Mouse (Mus musculus) CH12.LX (cell line): ENCODE results near the gene Vwf. TPM values are rescaled to one million over a fixed set of nuclear protein-coding genes. Genes with fewer than 3 reads are reported as not detected.

Source experiments
- DNase-seq: peaks from one replicate; pipeline ENCODE4 v3.0.0-alpha.2; 2013; ENCODE audit errors: extremely low read depth
- H3K27ac ChIP-seq: 2 replicates; pipeline ENCODE4 v1.5.1; 2012; ENCODE audit warnings: low read depth, mild to moderate bottlenecking, control low read depth, moderate library complexity; ENCODE audit not compliant: insufficient read depth
- H3K27me3 ChIP-seq: replicated peaks from 2 replicates; pipeline ENCODE3; 2012; ENCODE audit warnings: inconsistent platforms
- H3K36me3 ChIP-seq, 2 experiments: replicated peaks in 1 of 2; 2 replicates each; pipeline versions ENCODE3 to v1.6.1; 2012; ENCODE audit warnings: inconsistent platforms in 1 of 2, low read length in 1 of 2, mild to moderate bottlenecking in 1 of 2, mixed read lengths in 1 of 2, moderate library complexity in 1 of 2; ENCODE audit not compliant: control insufficient read depth in 1 of 2, insufficient read depth in 1 of 2
- H3K4me1 ChIP-seq, 2 experiments: 2 replicates each; pipeline ENCODE4 v1.6.1; 2012; ENCODE audit warnings: inconsistent platforms in 1 of 2, moderate library complexity in 1 of 2; ENCODE audit not compliant: insufficient read depth in 2 of 2, control insufficient read depth in 1 of 2
- H3K4me2 ChIP-seq: 2 replicates; pipeline ENCODE4 v1.6.1; 2012; ENCODE audit warnings: low read depth, mild to moderate bottlenecking, control low read depth; ENCODE audit not compliant: poor library complexity, insufficient read depth, severe bottlenecking
- H3K4me3 ChIP-seq, 3 experiments: fragments of 150-350 bp in 1 of 3; sonication (generic) in 1 of 3; replicated peaks in 1 of 3; 2 replicates each; pipeline versions ENCODE3 to v1.5.1; 2011 to 2012; ENCODE audit warnings: low read depth in 2 of 3, low read length in 2 of 3, mild to moderate bottlenecking in 2 of 3, moderate library complexity in 2 of 3, control low read depth in 1 of 3, improper control_type of control experiment in 1 of 3, inconsistent platforms in 1 of 3, mixed read lengths in 1 of 3; ENCODE audit not compliant: poor library complexity in 1 of 3
- H3K79me2 ChIP-seq: replicated peaks from 2 replicates; pipeline ENCODE4 v1.6.1; 2012; ENCODE audit warnings: mild to moderate bottlenecking, moderate library complexity; ENCODE audit not compliant: control insufficient read depth, poor library complexity, insufficient read depth, severe bottlenecking; ENCODE audit errors: extremely low read depth
- H3K9ac ChIP-seq: 2 replicates; pipeline ENCODE4 v1.6.1; 2012; ENCODE audit warnings: low read depth, mild to moderate bottlenecking, control low read depth, moderate library complexity; ENCODE audit not compliant: insufficient read depth
- H3K9me3 ChIP-seq: replicated peaks from 2 replicates; pipeline ENCODE3; 2012; ENCODE audit warnings: low read length, inconsistent platforms, mixed read lengths
- CHD2 ChIP-seq: IDR thresholded peaks from 2 replicates; pipeline ENCODE4 v1.6.1; 2011; ENCODE audit warnings: low read length, improper control_type of control experiment
- CTCF ChIP-seq, 2 experiments: IDR thresholded peaks in 1 of 2; conservative IDR thresholded peaks in 1 of 2; 2 replicates each; pipeline ENCODE4 v1.5.1; 2011 to 2012; ENCODE audit warnings: low read depth in 2 of 2, low read length in 2 of 2, improper control_type of control experiment in 1 of 2, inconsistent platforms in 1 of 2, mild to moderate bottlenecking in 1 of 2, moderate library complexity in 1 of 2
- ELF1 ChIP-seq: IDR thresholded peaks from 2 replicates; pipeline ENCODE4 v1.6.1; 2014; ENCODE audit warnings: low read depth, mild to moderate bottlenecking, inconsistent platforms, low read length, improper control_type of control experiment
- HCFC1 ChIP-seq: IDR thresholded peaks from 2 replicates; pipeline ENCODE4 v1.6.1; 2012; ENCODE audit warnings: low read depth, mild to moderate bottlenecking, inconsistent platforms, low read length, improper control_type of control experiment
- JUN ChIP-seq: IDR thresholded peaks from 2 replicates; pipeline ENCODE4 v1.6.1; 2011; ENCODE audit warnings: low read depth, mild to moderate bottlenecking, low read length, improper control_type of control experiment, moderate library complexity; ENCODE audit not compliant: insufficient read depth
- JUND ChIP-seq: conservative IDR thresholded peaks from 2 replicates; pipeline ENCODE4 v1.6.1; 2011; ENCODE audit warnings: low read depth, low read length, improper control_type of control experiment
- MEF2A ChIP-seq: IDR thresholded peaks from 2 replicates; pipeline ENCODE4 v1.6.1; 2014; ENCODE audit warnings: low read depth, mild to moderate bottlenecking, inconsistent platforms, low read length, improper control_type of control experiment, borderline replicate concordance
- MYC ChIP-seq: IDR thresholded peaks from 2 replicates; pipeline ENCODE4 v1.6.1; 2011; ENCODE audit warnings: low read depth, mild to moderate bottlenecking, improper control_type of control experiment, low read length
- PAX5 ChIP-seq: IDR thresholded peaks from 2 replicates; pipeline ENCODE4 v1.6.1; 2012; ENCODE audit warnings: low read length, inconsistent platforms, mixed read lengths
- POLR2A ChIP-seq: IDR thresholded peaks from 2 replicates; pipeline ENCODE4 v1.6.1; 2011; ENCODE audit warnings: low read depth, mild to moderate bottlenecking, improper control_type of control experiment, low read length
- SIN3A ChIP-seq: IDR thresholded peaks from 2 replicates; pipeline ENCODE4 v1.6.1; 2012; ENCODE audit warnings: low read length, improper control_type of control experiment, inconsistent platforms
- UBTF ChIP-seq: IDR thresholded peaks from 2 replicates; pipeline ENCODE4 v1.6.1; 2012; ENCODE audit warnings: low read depth, mild to moderate bottlenecking, inconsistent platforms, low read length, improper control_type of control experiment, moderate library complexity
- USF2 ChIP-seq: conservative IDR thresholded peaks from 2 replicates; pipeline ENCODE4 v1.6.1; 2011; ENCODE audit warnings: low read depth, low read length, improper control_type of control experiment
- ZC3H11A ChIP-seq: IDR thresholded peaks from 2 replicates; pipeline ENCODE4 v1.6.1; 2012; ENCODE audit warnings: low read depth, mild to moderate bottlenecking, inconsistent platforms, low read length, improper control_type of control experiment
- ZMIZ1 ChIP-seq: IDR thresholded peaks from 2 replicates; pipeline ENCODE4 v1.6.1; 2012; ENCODE audit warnings: low read depth, mild to moderate bottlenecking, inconsistent platforms, low read length, improper control_type of control experiment
- dilution Hi-C: fragments of 300-500 bp; cut with MboI; formaldehyde crosslinking; loops from 2 replicates; pipeline ENCODE4 v1.14.3; 2020; ENCODE audit warnings: low sequenced_read_pairs; ENCODE audit not compliant: extremely low pct_unique_long_range_greater_than_20kb, extremely low pct_ligation_motif_present
- in situ Hi-C: fragments of 300-500 bp; cut with MboI; formaldehyde crosslinking; loops from 3 replicates; pipeline ENCODE4 v1.14.3; 2019; ENCODE audit warnings: low sequenced_read_pairs, low pct_ligation_motif_present, low pct_unique_long_range_greater_than_20kb, mixed read lengths
- polyA plus RNA-seq: library from polyadenylated mRNA; unstranded; fragments of >175 nt; gene quantifications from 2 replicates; pipeline ENCODE4 v1.2.1, GENCODE M21; 2012; ENCODE audit warnings: low read depth; ENCODE audit not compliant: insufficient read length
- total RNA-seq, 2 experiments: library from RNA; depleted of rRNA; stranded (reverse); fragments of 300-350 nt in 1 of 2; fragments of >200 nt in 1 of 2; gene quantifications; 2 replicates each; pipeline ENCODE4 v1.2.3; 2012 to 2014

Gene Vwf
- total and polyA plus RNA-seq, 3 experiments = not detected

DNA sequence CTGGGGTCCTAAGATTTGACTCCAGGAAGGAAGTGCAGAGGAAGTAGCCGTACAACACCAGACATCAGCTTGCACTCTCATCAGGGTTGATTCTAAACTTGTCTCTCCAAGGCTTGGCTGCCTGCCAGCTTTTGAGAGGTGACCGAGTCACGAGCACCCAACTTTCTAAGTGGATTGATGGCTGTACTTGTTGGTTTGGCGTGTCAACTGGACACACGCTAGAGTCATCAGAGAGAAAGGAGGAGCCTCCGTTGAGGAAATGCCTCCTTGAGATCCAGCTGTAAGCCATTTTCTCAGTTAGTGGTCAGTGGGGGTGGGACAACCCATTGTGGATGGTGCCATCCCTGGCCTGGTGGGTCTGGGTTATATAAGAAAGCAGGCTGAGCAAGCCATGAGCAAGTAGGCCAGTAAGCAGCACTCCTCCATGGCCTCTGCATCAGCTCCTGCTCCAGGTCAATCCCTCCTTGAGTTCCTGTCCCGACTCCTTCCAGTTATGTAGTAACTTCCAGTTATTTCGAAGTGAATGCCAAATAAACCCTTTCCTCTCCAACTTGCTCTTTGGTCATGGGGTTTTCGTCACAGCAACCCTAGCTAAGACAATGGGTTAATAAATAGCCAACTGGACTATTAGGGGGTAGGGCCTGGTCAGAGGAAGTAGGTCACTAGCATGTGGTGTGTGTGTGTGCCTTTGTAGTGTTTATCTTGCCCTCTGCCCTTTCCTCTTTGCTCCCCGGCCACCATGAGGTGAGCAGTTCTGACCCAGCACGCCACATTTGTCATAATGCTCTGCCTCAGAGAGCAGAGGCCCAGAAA, 30.9 kb upstream of the Vwf start:
- no peak overlapping the region for H3K9ac ChIP-seq
- peaks cover 21% of the 10 kb centered on the region for H3K27me3 ChIP-seq
- no peaks in the 10 kb centered on the region for H3K36me3 ChIP-seq
- in situ Hi-C loops (no loop called here), dilution Hi-C loops (no loop called here)
- H3K9me3 ChIP-seq = peaks cover 2% of the 10 kb centered on the region
- no peak overlapping the region for H3K4me2 ChIP-seq
- no peaks in the 10 kb centered on the region for H3K79me2 ChIP-seq
- no peak overlapping the region for H3K27ac ChIP-seq
- H3K4me1 ChIP-seq = peaks cover 0 to 13% of the 10 kb centered on the region in 2 experiments; a peak in 2 of 4 replicates
- no peak overlapping the region for H3K4me3 ChIP-seq
- DNase-seq = no peak
- TF ChIP-seq ELF1 = no peak
- TF ChIP-seq MYC = no peak
- no peak for TF ChIP-seq JUN
- no peak for TF ChIP-seq POLR2A
- no peak for TF ChIP-seq ZMIZ1
- TF ChIP-seq CTCF (conservative IDR thresholded peaks at IDR 0.05 in 1 of 2, IDR thresholded peaks at IDR 0.05 in 1 of 2; ENCODE audit: low read depth in 2 of 2, low read length in 2 of 2) = no peak
- no peak for TF ChIP-seq SIN3A
- no peak for TF ChIP-seq JUND
- no peak for TF ChIP-seq USF2
- TF ChIP-seq MEF2A = no peak
- no peak for TF ChIP-seq HCFC1

- in situ Hi-C loops = no loop called here
- no peak overlapping the region for H3K4me2 ChIP-seq
- no peak overlapping the region for H3K27ac ChIP-seq
- no peak for DNase-seq
- no peak overlapping the region for H3K9ac ChIP-seq
- no peaks in the 10 kb centered on the region for H3K79me2 ChIP-seq
- H3K4me1 ChIP-seq = peaks cover 4 to 9% of the 10 kb centered on the region in 2 experiments; a peak in 3 of 4 replicates
- no peak overlapping the region for H3K4me3 ChIP-seq
- H3K36me3 ChIP-seq = no peaks in the 10 kb centered on the region
- TF ChIP-seq ZC3H11A (no peak), PAX5 (no peak), UBTF (no peak), CHD2 (no peak)
- TF ChIP-seq, all 38 proteins: peak for 0
- H3K27me3 ChIP-seq = peaks cover 63% of the 10 kb centered on the region
- peaks cover 5% of the 10 kb centered on the region for H3K9me3 ChIP-seq
- dilution Hi-C loops = no loop called here
Measured at GRCm38 (mm10) chr6:125521558-125522193, 24.9 kb upstream of the Vwf start.
